Mouse (Mus musculus): ENCODE results near the gene Gm7247.
A peak's percentile ranks its signal among the peaks of the same experiment; 100 is the strongest.
"Not testable (repeated sequence)": the region's sequence is repeated elsewhere in the genome, so short reads cannot be mapped to it uniquely, and the experiment has no call there.

Gm7247 gene

DNA sequence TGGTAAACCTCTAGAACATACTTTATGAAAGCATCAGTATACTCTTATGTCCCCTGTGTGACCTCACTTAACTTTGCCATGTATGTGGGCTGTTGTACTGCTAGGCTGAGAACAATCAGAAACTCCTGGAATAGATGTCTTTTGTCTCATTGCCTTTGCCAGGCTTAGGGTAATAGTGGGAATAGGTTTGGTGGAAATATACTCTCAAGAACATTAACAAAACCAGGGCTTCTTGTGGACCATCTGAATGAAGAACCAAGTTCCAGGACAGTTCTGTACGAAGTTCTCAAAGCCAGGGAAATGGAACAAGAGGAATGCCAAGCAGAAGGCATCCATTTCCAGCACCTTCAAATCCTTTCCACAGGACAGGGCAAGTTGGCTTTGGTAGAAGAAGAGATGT is at the start of gene Gm7247:
Gene Gm7247, plus strand, starts transcription at position 301 of the 400 bp plus-strand sequence.
- DNase-seq (ENCODE audit: extremely low spot score, low spot score), result no peak

DNA sequence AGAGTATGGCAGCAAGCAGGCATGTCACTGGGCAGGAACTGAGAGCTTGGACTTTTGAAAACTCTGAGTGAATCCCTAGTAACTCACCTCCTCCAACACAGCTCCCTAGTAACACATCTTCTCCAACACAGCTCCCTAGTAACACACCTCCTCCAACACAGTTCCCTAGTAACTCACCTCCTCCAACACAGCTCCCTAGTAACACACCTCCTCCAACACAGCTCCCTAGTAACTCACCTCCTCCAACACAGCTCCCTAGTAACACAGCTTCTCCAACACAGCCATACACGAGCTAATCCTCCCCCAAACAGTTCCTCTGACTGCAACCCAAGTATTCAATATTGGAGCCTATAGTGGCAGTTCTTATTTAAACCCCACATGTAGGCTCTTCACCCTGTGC is 37.6 kb upstream of the Gm7247 start:
- DNase-seq (ENCODE audit: extremely low spot score, low spot score), result no peak

DNA sequence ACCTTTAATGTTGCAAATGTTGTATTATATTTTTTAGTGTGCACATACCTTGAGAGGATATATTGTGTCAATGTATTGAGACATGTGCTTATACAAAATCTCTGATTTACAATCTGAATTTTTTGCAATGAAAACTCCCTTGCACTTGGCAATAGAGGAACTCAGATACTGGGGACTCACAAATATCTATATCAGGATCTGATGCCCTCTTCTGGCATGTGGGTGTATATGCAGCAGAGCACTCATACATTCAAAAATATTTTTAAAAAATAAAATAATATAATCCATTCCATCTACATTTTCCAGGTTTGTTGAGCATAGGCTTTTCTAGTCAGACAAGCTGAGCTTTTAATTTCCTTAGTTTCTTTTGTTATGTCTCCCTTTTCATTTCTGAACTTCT is 15.5 kb upstream of the Gm7247 start:
- no peak for DNase-seq (ENCODE audit: extremely low spot score, low spot score)

DNA sequence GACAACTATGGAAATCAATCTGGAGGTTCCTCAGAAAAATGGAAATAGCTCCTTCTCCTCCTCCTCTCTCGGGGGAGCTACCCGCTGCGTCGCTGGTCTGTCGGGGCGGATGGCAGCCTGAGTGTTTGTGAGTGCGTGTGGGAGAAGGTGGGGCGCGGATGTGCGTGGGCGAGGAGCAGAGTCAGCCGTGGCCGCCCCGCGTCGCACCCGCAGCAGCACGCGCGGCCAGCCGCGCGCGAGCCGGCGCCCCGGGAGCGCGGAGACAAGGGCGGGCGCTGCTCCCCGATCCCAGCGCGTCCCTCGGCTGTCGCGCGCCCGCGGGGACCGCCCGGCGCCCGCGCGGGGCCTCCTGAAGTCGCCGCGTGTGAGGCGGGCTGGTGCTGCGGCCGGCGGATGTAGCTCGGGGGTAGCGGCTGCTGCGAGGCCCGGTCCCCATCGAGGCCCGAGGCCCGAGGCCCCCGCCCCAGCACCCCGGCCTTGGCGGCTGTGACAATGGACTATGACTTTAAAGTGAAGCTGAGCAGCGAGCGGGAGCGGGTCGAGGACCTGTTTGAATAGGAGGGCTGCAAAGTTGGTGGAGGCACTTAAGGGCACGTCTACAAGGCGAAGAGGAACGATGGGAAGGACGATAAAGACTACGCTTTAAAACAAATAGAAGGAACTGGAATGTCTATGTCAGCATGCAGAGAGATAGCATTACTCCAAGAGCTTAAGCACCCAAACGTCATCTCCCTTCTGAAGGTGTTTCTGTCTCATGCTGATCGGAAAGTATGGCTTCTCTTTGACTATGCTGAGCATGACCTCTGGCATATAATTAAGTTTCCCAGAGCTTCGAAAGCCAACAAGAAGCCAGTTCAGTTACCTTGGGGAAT is 3.2 kb upstream of the Gm7247 start:
- DNase-seq (ENCODE audit: extremely low spot score, low spot score), result peak; percentile 52

DNA sequence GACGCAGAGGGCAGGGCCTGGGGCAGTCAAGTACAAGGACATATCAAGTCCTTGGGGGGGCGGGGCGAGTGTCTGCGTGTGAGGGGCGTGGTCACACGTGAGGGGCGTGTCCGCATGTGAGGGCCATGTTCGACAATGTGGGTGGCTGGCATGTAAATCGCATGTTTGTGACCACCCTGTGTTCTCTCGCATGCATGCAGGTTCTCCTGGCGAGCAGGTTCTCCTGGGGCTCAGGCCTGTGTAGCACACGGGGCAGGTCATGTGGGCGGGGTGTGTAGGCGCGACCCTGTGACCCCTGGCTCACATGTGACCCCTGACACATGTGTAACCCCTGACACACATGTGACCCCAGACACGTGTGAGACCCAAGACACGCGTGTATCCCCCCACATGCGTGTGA is 21.2 kb downstream of the Gm7247 start:
- DNase-seq (ENCODE audit: extremely low spot score, low spot score), result no peak

DNA sequence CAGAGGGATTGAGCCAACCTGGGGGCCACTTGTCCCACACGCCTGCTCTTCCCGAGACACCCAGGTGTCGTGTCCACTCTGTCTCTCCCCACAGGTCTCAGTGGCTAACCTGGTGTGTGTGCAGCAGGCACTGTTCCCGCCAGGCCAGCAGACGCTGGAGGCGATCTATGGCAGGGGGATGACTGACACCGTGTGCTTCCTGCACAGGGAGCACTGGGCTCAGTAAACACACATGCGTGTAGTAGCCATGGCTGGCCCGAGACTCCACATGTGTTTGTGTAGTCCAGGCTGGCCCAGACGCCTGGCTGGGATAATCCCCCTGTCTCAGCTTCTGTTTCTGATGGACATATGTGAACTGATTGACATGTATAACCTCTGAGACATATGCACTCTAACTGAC is 22.8 kb downstream of the Gm7247 start:
- peak; percentile 16 for DNase-seq (ENCODE audit: extremely low spot score, low spot score)

- peak; percentile 45 for DNase-seq (ENCODE audit: extremely low spot score, low spot score)
These were observed 24.2 kb downstream of the Gm7247 start for GRCm38 (mm10) chr14:51385741-51386140.

DNA sequence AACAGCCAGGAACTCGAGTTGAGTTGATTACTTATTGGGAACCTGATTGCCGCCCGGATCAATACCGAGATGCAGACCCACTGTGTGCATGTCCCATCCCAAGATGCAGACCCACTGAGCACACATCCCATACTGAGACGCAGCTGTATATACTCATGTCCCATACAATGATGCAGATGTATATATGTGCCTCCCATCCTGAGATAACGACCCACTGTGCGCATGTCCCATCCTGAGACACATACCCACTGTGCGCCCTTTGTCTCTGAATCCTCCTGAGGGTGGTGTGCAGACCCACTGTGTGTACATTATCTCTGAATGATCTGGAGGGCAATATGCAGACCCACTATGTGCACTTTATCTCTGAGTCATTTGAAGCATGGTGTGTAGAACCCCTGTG is 26.2 kb downstream of the Gm7247 start:
- no peak for DNase-seq (ENCODE audit: extremely low spot score, low spot score)

DNA sequence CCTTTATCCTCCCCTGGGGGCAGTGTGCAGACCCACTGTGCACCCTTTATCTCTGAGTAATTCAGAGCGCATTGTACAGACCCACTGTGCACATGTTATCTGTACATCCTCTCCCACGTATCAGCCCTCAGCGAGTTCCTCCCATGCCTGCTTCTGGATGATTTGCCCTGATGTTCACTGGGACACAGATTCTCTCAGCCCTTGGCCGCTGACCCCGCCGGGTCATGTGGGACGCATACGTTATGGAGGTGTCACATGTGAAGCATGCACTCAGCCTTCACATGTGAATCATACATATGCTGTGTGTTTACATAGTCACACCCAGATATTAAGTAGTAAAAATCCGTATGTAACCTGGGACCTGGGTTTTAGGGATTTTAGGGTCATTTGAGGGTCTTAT is 26.7 kb downstream of the Gm7247 start:
- peak; percentile 22 for DNase-seq (ENCODE audit: extremely low spot score, low spot score)

DNA sequence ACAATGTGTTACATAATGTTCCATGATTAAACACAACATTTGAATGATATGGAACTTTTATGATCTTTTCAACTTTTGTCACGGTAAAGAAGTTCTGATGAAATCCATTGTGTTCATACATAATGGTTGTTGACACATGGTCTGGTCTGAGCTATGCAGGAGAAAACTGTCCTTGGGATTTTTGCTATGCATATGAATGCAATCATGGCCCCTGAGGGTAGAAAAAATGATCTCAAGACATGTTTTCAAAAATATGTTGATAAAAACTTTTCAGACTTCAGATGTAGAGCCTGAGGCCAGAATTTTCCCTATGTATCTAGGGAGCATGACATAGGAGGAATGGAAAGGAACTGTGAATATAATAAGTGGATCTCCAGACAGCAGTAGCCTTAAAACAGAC is 49.0 kb downstream of the Gm7247 start, which contains the start of gene Vmn2r88:
Gene Vmn2r88, plus strand, starts transcription at position 301 of the 400 bp plus-strand sequence.
- DNase-seq (ENCODE audit: extremely low spot score, low spot score), result no peak

GRCm38 (mm10) chr14:51423885-51424284 is 62.3 kb downstream of the Gm7247 start:
- DNase-seq (ENCODE audit: extremely low spot score, low spot score), result no peak

DNA sequence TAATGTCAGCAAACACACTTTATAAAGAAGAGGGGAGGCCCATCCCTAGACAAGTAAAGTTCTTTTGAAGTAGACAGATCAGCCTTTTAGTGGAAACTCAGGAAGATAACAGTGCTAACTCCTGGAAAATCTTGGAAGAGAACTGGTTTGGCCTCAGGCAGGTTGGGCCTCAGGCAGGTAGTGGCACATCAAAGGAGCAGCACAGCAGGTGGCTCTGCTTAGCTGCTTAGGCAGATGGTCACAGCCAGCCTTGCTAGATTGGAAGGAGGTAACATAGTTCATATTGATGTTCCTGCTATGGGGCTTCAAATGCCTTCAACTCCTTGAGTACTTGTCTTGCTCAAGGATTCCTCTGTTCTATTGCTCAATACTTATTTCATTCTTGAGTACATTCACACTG is 68.6 kb downstream of the Gm7247 start:
- DNase-seq (ENCODE audit: extremely low spot score, low spot score), result not testable (repeated sequence)

DNA sequence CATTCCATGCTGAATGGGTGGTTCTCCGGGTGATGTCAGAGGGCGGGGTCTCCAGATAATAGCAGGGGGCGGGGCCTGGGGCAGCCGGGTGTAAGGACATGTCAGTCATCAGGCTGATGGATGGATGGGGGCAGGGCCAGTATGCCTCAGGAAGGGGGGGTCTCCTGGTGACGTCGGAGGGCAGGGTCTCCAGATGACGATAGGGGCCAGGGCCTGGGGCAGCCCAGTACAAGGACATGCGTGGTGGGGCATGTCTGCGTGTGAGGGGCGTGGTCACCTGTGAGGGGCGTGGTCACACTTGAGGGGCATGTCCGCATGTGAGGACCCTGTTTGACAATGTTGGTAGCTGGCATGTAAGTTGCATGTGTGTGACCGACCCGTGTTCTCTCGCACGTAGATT is 73.0 kb downstream of the Gm7247 start:
- no peak for DNase-seq (ENCODE audit: extremely low spot score, low spot score)

- no peak for DNase-seq (ENCODE audit: extremely low spot score, low spot score)
These were observed 73.5 kb downstream of the Gm7247 start for GRCm38 (mm10) chr14:51435020-51435419.

DNA sequence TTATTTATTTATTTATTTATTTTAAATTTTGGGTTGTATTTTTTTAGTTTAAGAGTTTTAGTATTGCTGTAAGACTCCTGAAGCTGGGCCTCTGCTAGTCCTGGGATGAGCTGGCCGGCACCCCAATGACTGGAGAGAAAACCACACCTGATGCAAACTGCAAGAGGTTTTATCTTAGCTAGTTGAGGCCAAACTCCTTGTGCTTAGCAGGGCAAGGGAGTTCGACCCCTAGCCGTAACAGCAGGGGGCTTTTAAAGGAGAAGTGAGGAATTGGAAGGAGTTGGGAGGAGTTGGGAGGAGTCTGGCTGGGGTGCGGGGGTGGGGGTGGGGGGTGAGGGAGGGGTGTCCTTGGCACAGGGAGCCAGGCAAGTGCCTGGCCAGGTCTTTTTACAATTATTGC is 77.4 kb downstream of the Gm7247 start:
- DNase-seq (ENCODE audit: extremely low spot score, low spot score), result no peak

- not testable (repeated sequence) for DNase-seq (ENCODE audit: extremely low spot score, low spot score)
These were observed 90.0 kb downstream of the Gm7247 start, which contains the start of gene Vmn2r89 for GRCm38 (mm10) chr14:51451557-51451956. Vmn2r89 (plus strand) TSS chr14:51451857.

- DNase-seq (ENCODE audit: extremely low spot score, low spot score), result not testable (repeated sequence)
These were observed 118.7 kb downstream of the Gm7247 start for GRCm38 (mm10) chr14:51480278-51480677.

DNA sequence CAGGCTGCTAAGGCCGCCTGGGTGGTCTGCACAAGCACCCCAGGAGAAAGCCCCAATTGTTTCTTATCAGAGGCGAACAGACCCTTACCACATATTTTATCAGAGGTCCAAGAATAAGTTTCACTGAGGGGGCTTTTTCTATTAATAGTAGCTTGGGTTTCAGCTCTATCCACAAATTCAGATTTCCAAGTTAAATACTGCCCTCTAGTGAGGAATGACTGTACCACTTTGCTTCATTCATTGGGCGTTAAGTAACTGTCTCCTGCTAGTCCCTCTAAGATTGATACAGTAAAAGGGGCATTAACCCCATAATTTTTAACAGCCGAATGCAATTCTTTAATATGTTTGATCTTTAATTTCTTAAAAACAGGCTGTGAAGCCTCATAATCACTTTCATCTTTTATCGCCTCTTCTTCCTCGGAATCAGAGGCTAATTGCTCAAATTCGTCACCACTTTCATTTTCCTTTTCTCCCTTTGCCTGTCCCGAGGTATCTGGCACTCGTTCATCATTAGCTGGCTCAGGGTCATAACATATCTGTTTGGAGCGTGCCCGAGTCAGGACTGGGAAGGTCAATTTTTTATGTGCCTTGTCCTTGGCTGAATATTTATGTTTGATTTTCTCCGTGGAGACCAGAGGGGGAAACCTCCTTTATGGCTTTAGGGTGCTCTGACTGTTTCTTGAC is 119.9 kb downstream of the Gm7247 start:
- not testable (repeated sequence) for DNase-seq (ENCODE audit: extremely low spot score, low spot score)

GRCm38 (mm10) chr14:51482051-51482715 is 120.6 kb downstream of the Gm7247 start:
- no peak for DNase-seq (ENCODE audit: extremely low spot score, low spot score)

- not testable (repeated sequence) for DNase-seq (ENCODE audit: extremely low spot score, low spot score)
These were observed 121.4 kb downstream of the Gm7247 start for GRCm38 (mm10) chr14:51482971-51483381.

- no peak for DNase-seq (ENCODE audit: extremely low spot score, low spot score)
These were observed 122.1 kb downstream of the Gm7247 start for GRCm38 (mm10) chr14:51483671-51484070.

GRCm38 (mm10) chr14:51486111-51486510 is 124.6 kb downstream of the Gm7247 start:
- DNase-seq (ENCODE audit: extremely low spot score, low spot score), result no peak

Measured in neural tube, embryonic 10.5 days (tissue).